Mouse (Mus musculus) layer of hippocampus, adult 2 months (tissue): ENCODE results near the gene Rsrp1. TPM values are rescaled to one million over a fixed set of nuclear protein-coding genes. Genes with fewer than 3 reads are reported as not detected.

Experiments used
- DNase-seq, 2 experiments: peaks; one replicate each; pipeline ENCODE4 v3.0.0; 2022; ENCODE audit warnings: low spot score in 2 of 2
- H3K27ac ChIP-seq: fragments of 200-600 bp; 2 replicates; pipeline ENCODE4 v1.8.1; 2022
- H3K4me3 ChIP-seq: fragments of 200-600 bp; 2 replicates; pipeline ENCODE4 v1.8.1; 2022; ENCODE audit warnings: mild to moderate bottlenecking
- CTCF ChIP-seq: fragments of 200-600 bp; conservative IDR thresholded peaks from 2 replicates; pipeline ENCODE4 v1.8.1; 2022; ENCODE audit warnings: antibody characterized with exemption, mild to moderate bottlenecking, moderate library complexity
- total RNA-seq, 2 experiments: library from RNA; stranded (reverse); gene quantifications; 2 replicates each; pipeline ENCODE4 v1.2.3; 2021

The Rsrp1 gene
- total RNA-seq, 2 experiments from 2014 or later: 237 to 277 TPM

- Histone ChIP-seq H3K4me3 (peak overlapping the region; percentile 88), H3K27ac (peak overlapping the region; percentile 95)
- DNase-seq: no peak
- no peak for TF ChIP-seq CTCF
Measured at GRCm38 (mm10) chr4:134914122-134914863, 9.1 kb upstream of the Rsrp1 start.

GRCm38 (mm10) chr4:134914864-134915209 is 8.6 kb upstream of the Rsrp1 start, which contains the start of gene Tmem50a:
TSS of gene Tmem50a (minus strand) at chr4:134915024.
- peak; percentile 90 to 92 for DNase-seq
- Histone ChIP-seq H3K27ac (peak within 1 kb of the TSS; percentile 95), H3K4me3 (peak within 1 kb of the TSS; percentile 88)
- no peak for TF ChIP-seq CTCF

- peak overlapping the region; percentile 88 for H3K4me3 ChIP-seq
- no peak for TF ChIP-seq CTCF
- H3K27ac ChIP-seq: peak overlapping the region; percentile 95
- no peak for DNase-seq
Measured at GRCm38 (mm10) chr4:134915223-134916050, 8.0 kb upstream of the Rsrp1 start.

- Histone ChIP-seq H3K4me3 (no peak overlapping the region), H3K27ac (no peak overlapping the region)
- no peak for TF ChIP-seq CTCF
- DNase-seq: no peak
Measured at GRCm38 (mm10) chr4:134917194-134917593, 6.2 kb upstream of the Rsrp1 start.

- H3K4me3 ChIP-seq: no peak overlapping the region
- no peak for TF ChIP-seq CTCF
- H3K27ac ChIP-seq: 0 out of 2 replicates have a peak overlapping the region, but pooled peaks have one; percentile 18
- DNase-seq: no peak
Measured at GRCm38 (mm10) chr4:134918381-134918780, 5.0 kb upstream of the Rsrp1 start.

- no peak overlapping the region for H3K27ac ChIP-seq
- no peak for DNase-seq
- no peak overlapping the region for H3K4me3 ChIP-seq
- TF ChIP-seq CTCF: no peak
Measured at GRCm38 (mm10) chr4:134919733-134920540, 3.5 kb upstream of the Rsrp1 start.

GRCm38 (mm10) chr4:134920631-134921030 is 2.8 kb upstream of the Rsrp1 start:
- DNase-seq: no peak
- H3K27ac ChIP-seq: no peak overlapping the region
- no peak for TF ChIP-seq CTCF

GRCm38 (mm10) chr4:134921703-134922102 is 1.7 kb upstream of the Rsrp1 start:
- no peak for TF ChIP-seq CTCF
- no peak overlapping the region for H3K4me3 ChIP-seq
- DNase-seq: no peak
- H3K27ac ChIP-seq: no peak overlapping the region

More at GRCm38 (mm10) chr4:134920631-134921030, 2.8 kb upstream of the Rsrp1 start:
- H3K4me3 ChIP-seq: no peak overlapping the region

GRCm38 (mm10) chr4:134922111-134922924 is 1.1 kb upstream of the Rsrp1 start:
- no peak for DNase-seq
- Histone ChIP-seq H3K27ac (peak overlapping the region; percentile 99), H3K4me3 (peak overlapping the region; percentile 70)
- peak; percentile 44 for TF ChIP-seq CTCF

- peak overlapping the region; percentile 70 for H3K4me3 ChIP-seq
- no peak for TF ChIP-seq CTCF
- DNase-seq: peak; percentile 63 to 71
- H3K27ac ChIP-seq: peak overlapping the region; percentile 99
Measured at GRCm38 (mm10) chr4:134922925-134923244, 507 bp upstream of the Rsrp1 start.

GRCm38 (mm10) chr4:134924019-134924741 is 788 bp downstream of the Rsrp1 start:
- peak overlapping the region; percentile 70 for H3K4me3 ChIP-seq
- H3K27ac ChIP-seq: peak overlapping the region; percentile 99
- TF ChIP-seq CTCF: peak; percentile 11; the same call in 1 of the 2 replicates
- DNase-seq: no peak
